In the genomic region with DNA sequence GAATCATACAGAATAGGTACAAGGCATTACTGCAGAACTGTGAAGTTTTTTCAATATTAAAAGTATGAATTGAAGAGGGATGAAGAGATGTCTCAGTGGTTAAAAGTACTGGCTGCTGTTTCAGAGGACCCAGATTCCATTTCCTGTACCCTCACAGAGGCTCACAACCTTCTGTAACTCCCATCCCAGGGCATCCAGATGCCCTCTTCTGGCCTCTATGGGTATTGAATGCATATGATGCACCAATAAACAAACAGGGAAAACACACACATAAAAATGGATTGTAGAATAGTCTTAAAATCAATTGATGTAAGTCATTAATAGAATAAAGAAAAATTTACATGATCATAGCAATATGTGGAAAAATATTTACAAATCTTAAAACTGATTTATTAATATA, we compare ENCODE assay signal across 15 mouse cellular contexts. TPM values are rescaled to one million over a fixed set of nuclear protein-coding genes. Genes with fewer than 3 reads are reported as not detected.
A peak's percentile ranks its signal among the peaks of the same experiment; 100 is the strongest.
DNase-seq lines count a peak whose midpoint lies in the region; ATAC-seq and TF ChIP-seq lines count a peak whose summit lies in the region.
"Had no signal": no experiment of that assay in that cellular context is flagged by ENCODE, and none has a peak within 500 bp of the region (broad histone marks: within the 10 kb centered on the region; RNA-seq: fewer than 3 reads in every experiment).

No protein-coding gene starts in this region.

- no peaks in the 10 kb centered on the region for H3K36me3 ChIP-seq in liver, postnatal 0 days (replicated peaks; ENCODE audit: insufficient read depth, low read length)
- no peaks in the 10 kb centered on the region for H3K36me3 ChIP-seq in liver, embryonic 11.5 days (ENCODE audit: control insufficient read depth, insufficient read depth, low read length)
- no peaks in the 10 kb centered on the region for H3K36me3 ChIP-seq in E14TG2a.4 (ENCODE audit: insufficient read depth, low read length)
- H3K36me3 ChIP-seq: hindbrain, embryonic 13.5 days; liver, embryonic 15.5 days; midbrain, embryonic 13.5 days had no signal

- no peak for ATAC-seq in liver, postnatal 0 days
- no peak for ATAC-seq in liver, embryonic 11.5 days (replicated peaks; ENCODE audit: low FRiP score)
- ATAC-seq: forebrain, embryonic 14.5 days; midbrain, embryonic 13.5 days had no signal

- no peak for DNase-seq in liver, postnatal 0 days
- DNase-seq in liver, embryonic 11.5 days (ENCODE audit: low spot score) = no peak
- DNase-seq in induced T-regulatory cell, adult 2 months (ENCODE audit: low read depth) = peak; percentile 57
- DNase-seq in thymus, postnatal 14 days = peak; percentile 37
- DNase-seq in adrenal gland, adult 18-20 months (ENCODE audit: low spot score in 2 of 2) = no peak
- DNase-seq in cerebellum, postnatal 4 days (ENCODE audit: low spot score in 2 of 2) = no peak
- DNase-seq: cerebellum, adult 9-10 months; heart, adult 18-20 months; kidney, postnatal 14 days had no signal

- no peaks in the 10 kb centered on the region for H3K4me1 ChIP-seq in liver, postnatal 0 days (ENCODE audit: insufficient read depth)
- H3K4me1 ChIP-seq in liver, embryonic 11.5 days (replicated peaks; ENCODE audit: control insufficient read depth, insufficient read depth, low read length) = no peaks in the 10 kb centered on the region
- H3K4me1 ChIP-seq in E14TG2a.4 (replicated peaks; ENCODE audit: low read depth, low read length) = no peaks in the 10 kb centered on the region
- H3K4me1 ChIP-seq: hindbrain, embryonic 13.5 days; liver, embryonic 15.5 days; midbrain, embryonic 13.5 days had no signal

- H3K9me3 ChIP-seq in liver, postnatal 0 days (ENCODE audit: low read length) = no peaks in the 10 kb centered on the region
- no peaks in the 10 kb centered on the region for H3K9me3 ChIP-seq in liver, embryonic 11.5 days (ENCODE audit: control insufficient read depth, low read length)
- H3K9me3 ChIP-seq in E14TG2a.4 (ENCODE audit: low read length) = no peaks in the 10 kb centered on the region
- H3K9me3 ChIP-seq: hindbrain, embryonic 13.5 days; liver, embryonic 15.5 days; midbrain, embryonic 13.5 days had no signal

- no peak for TF ChIP-seq EP300 in liver, postnatal 0 days (IDR thresholded peaks at IDR 0.05; ENCODE audit: low read depth)

- H3K9ac ChIP-seq in liver, postnatal 0 days (replicated peaks) = no peak overlapping the region
- H3K9ac ChIP-seq in liver, embryonic 11.5 days (ENCODE audit: low read depth, low read length) = no peak overlapping the region
- H3K9ac ChIP-seq: hindbrain, embryonic 13.5 days; liver, embryonic 15.5 days; midbrain, embryonic 13.5 days had no signal

- no peaks in the 10 kb centered on the region for H3K27me3 ChIP-seq in liver, postnatal 0 days (ENCODE audit: insufficient read depth, low read length)
- no peaks in the 10 kb centered on the region for H3K27me3 ChIP-seq in liver, embryonic 11.5 days (replicated peaks; ENCODE audit: control insufficient read depth, insufficient read depth, low read length)
- H3K27me3 ChIP-seq in E14TG2a.4 (ENCODE audit: insufficient read depth, low read length) = no peaks in the 10 kb centered on the region
- H3K27me3 ChIP-seq: hindbrain, embryonic 13.5 days; liver, embryonic 15.5 days; midbrain, embryonic 13.5 days had no signal

- H3K27ac ChIP-seq in liver, postnatal 0 days (ENCODE audit: low read depth) = no peak overlapping the region
- H3K27ac ChIP-seq in liver, embryonic 11.5 days (ENCODE audit: low read depth, low read length) = no peak overlapping the region
- H3K27ac ChIP-seq: hindbrain, embryonic 13.5 days; liver, embryonic 15.5 days; midbrain, embryonic 13.5 days had no signal

- H3K4me3 ChIP-seq in liver, postnatal 0 days (ENCODE audit: low read depth, low read length) = no peak overlapping the region
- no peak overlapping the region for H3K4me3 ChIP-seq in liver, embryonic 11.5 days (ENCODE audit: low read depth, low read length)
- H3K4me3 ChIP-seq in E14TG2a.4 (replicated peaks; ENCODE audit: low read length) = no peak overlapping the region
- H3K4me3 ChIP-seq: hindbrain, embryonic 13.5 days; liver, embryonic 15.5 days; midbrain, embryonic 13.5 days had no signal

- TF ChIP-seq CTCF in liver, postnatal 0 days (IDR thresholded peaks at IDR 0.05; ENCODE audit: low read depth) = peak; percentile 46
- TF ChIP-seq CTCF in E14TG2a.4 (conservative IDR thresholded peaks at IDR 0.05; ENCODE audit: low read length) = peak; percentile 47

- no peak overlapping the region for H3K4me2 ChIP-seq in liver, postnatal 0 days (ENCODE audit: low read depth, low read length)
- no peak overlapping the region for H3K4me2 ChIP-seq in liver, embryonic 11.5 days
- H3K4me2 ChIP-seq: hindbrain, embryonic 13.5 days; liver, embryonic 15.5 days; midbrain, embryonic 13.5 days had no signal

RNA-seq across cellular contexts. Expression of a gene that starts 54.9 kb away (rescaled TPM):
- polyA plus RNA-seq in liver, postnatal 0 days (2015; fragmentation: Nextera tagmentation; extraction: Ambion mirVana) = not detected in 2 replicates
- polyA plus RNA-seq in liver, embryonic 11.5 days (2014; fragmentation: Nextera tagmentation; extraction: Ambion mirVana) = not detected in 2 replicates
- total RNA-seq in adrenal gland, adult 18-20 months (2021) = not detected
- total RNA-seq: heart, adult 18-20 months had no signal
- polyA plus RNA-seq: embryonic facial prominence, embryonic 14.5 days; forebrain, embryonic 14.5 days; hindbrain, embryonic 13.5 days; liver, embryonic 15.5 days; midbrain, embryonic 13.5 days had no signal

RNA-seq across cellular contexts. Expression of a gene that starts 57.3 kb away (rescaled TPM):
- polyA plus RNA-seq in liver, postnatal 0 days (2015; fragmentation: Nextera tagmentation; extraction: Ambion mirVana) = 0.05 TPM in 2 replicates
- polyA plus RNA-seq in liver, embryonic 11.5 days (2014; fragmentation: Nextera tagmentation; extraction: Ambion mirVana) = 0.04 and 0.11 TPM in 2 replicates
- total RNA-seq in adrenal gland, adult 18-20 months (2021) = 10 to 100 TPM; 11.1 to 33.6 TPM

Comparison
In these comparisons a context has a peak if more than half of its experiments do, and no peak if none do; other contexts are left out.
1. DNase-seq: peak in induced T-regulatory cell, adult 2 months (single experiment) and thymus, postnatal 14 days (single experiment); none in liver, postnatal 0 days (single experiment), liver, embryonic 11.5 days (single experiment), adrenal gland, adult 18-20 months (0 of 2) and cerebellum, postnatal 4 days (0 of 2).